Mouse (Mus musculus): Measurements from ENCODE around the gene Ocm. TPM values are rescaled to one million over a fixed set of nuclear protein-coding genes. Genes with fewer than 3 reads are reported as not detected.

Ocm gene
- polyA plus RNA-seq, 1 experiment from 2014 or later, result not detected

- Histone ChIP-seq H3K36me3 (peaks cover 99% of the 10 kb centered on the region), H3K27ac (no peak overlapping the region), H3K4me3 (no peak overlapping the region), H3K4me1 (no peaks in the 10 kb centered on the region), H3K9me3 (replicated peaks) (no peaks in the 10 kb centered on the region), H3K27me3 (ENCODE audit: low read depth, poor library complexity, severe bottlenecking) (no peaks in the 10 kb centered on the region)
- DNase-seq (ENCODE audit: low spot score), result no peak
- WGBS, result 92% methylated on average over 8 of the region's 8 CpGs
Observed at GRCm38 (mm10) chr5:143993260-143993659, 33.2 kb downstream of the Ocm start.

- Histone ChIP-seq H3K27me3 (ENCODE audit: low read depth, poor library complexity, severe bottlenecking) (no peaks in the 10 kb centered on the region), H3K27ac (no peak overlapping the region), H3K4me3 (no peak overlapping the region), H3K4me1 (no peaks in the 10 kb centered on the region), H3K36me3 (peaks cover 99% of the 10 kb centered on the region), H3K9me3 (replicated peaks) (no peaks in the 10 kb centered on the region)
- 90% methylated on average over 10 of the region's 10 CpGs for WGBS
- DNase-seq (ENCODE audit: low spot score), result no peak
Observed at GRCm38 (mm10) chr5:143992661-143993060, 33.8 kb downstream of the Ocm start.

- no peak for DNase-seq (ENCODE audit: low spot score)
- Histone ChIP-seq H3K9me3 (replicated peaks) (no peaks in the 10 kb centered on the region), H3K27me3 (ENCODE audit: low read depth, poor library complexity, severe bottlenecking) (no peaks in the 10 kb centered on the region), H3K4me3 (no peak overlapping the region), H3K27ac (no peak overlapping the region), H3K4me1 (no peaks in the 10 kb centered on the region), H3K36me3 (peaks cover 99% of the 10 kb centered on the region)
- 95% methylated on average over 11 of the region's 11 CpGs for WGBS
Observed at GRCm38 (mm10) chr5:143990086-143990485, 36.4 kb downstream of the Ocm start.

GRCm38 (mm10) chr5:143989046-143989445, 37.4 kb downstream of the Ocm start:
- Histone ChIP-seq H3K9me3 (replicated peaks) (no peaks in the 10 kb centered on the region), H3K4me3 (no peak overlapping the region), H3K36me3 (peaks cover 100% of the 10 kb centered on the region), H3K4me1 (no peaks in the 10 kb centered on the region), H3K27me3 (ENCODE audit: low read depth, poor library complexity, severe bottlenecking) (no peaks in the 10 kb centered on the region), H3K27ac (no peak overlapping the region)
- WGBS, result 98% methylated on average over 4 of the region's 4 CpGs
- no peak for DNase-seq (ENCODE audit: low spot score)

- DNase-seq (ENCODE audit: low spot score), result no peak
- H3K36me3 ChIP-seq, result peaks cover 94% of the 10 kb centered on the region
- WGBS, result 96% methylated on average over 3 of the region's 3 CpGs
Observed at GRCm38 (mm10) chr5:143987596-143987995, 38.9 kb downstream of the Ocm start.

GRCm38 (mm10) chr5:143985381-143985780, 41.1 kb downstream of the Ocm start:
- peaks cover 72% of the 10 kb centered on the region for H3K36me3 ChIP-seq
- no peaks in the 10 kb centered on the region for H3K27me3 ChIP-seq (ENCODE audit: low read depth, poor library complexity, severe bottlenecking)
- no peak overlapping the region for H3K27ac ChIP-seq
- 93% methylated on average over 7 of the region's 7 CpGs for WGBS
- no peaks in the 10 kb centered on the region for H3K9me3 ChIP-seq (replicated peaks)
- peaks cover 8% of the 10 kb centered on the region for H3K4me1 ChIP-seq
- DNase-seq (ENCODE audit: low spot score), result no peak
- no peak overlapping the region for H3K4me3 ChIP-seq

More at GRCm38 (mm10) chr5:143987596-143987995, 38.9 kb downstream of the Ocm start:
- no peaks in the 10 kb centered on the region for H3K4me1 ChIP-seq
- no peak overlapping the region for H3K4me3 ChIP-seq
- no peaks in the 10 kb centered on the region for H3K27me3 ChIP-seq (ENCODE audit: low read depth, poor library complexity, severe bottlenecking)
- no peaks in the 10 kb centered on the region for H3K9me3 ChIP-seq (replicated peaks)
- H3K27ac ChIP-seq, result no peak overlapping the region

- peaks cover 10% of the 10 kb centered on the region for H3K4me1 ChIP-seq
- WGBS, result 75% methylated on average over 2 of the region's 2 CpGs
Observed at GRCm38 (mm10) chr5:143982361-143982760, 44.1 kb downstream of the Ocm start.

GRCm38 (mm10) chr5:143980858-143981257, 45.6 kb downstream of the Ocm start:
- WGBS, result 33% methylated on average over 9 of the region's 9 CpGs

More at GRCm38 (mm10) chr5:143982361-143982760, 44.1 kb downstream of the Ocm start:
- H3K36me3 ChIP-seq, result peaks cover 41% of the 10 kb centered on the region
- H3K9me3 ChIP-seq (replicated peaks), result no peaks in the 10 kb centered on the region
- H3K4me3 ChIP-seq, result no peak overlapping the region
- no peak overlapping the region for H3K27ac ChIP-seq
- DNase-seq (ENCODE audit: low spot score), result no peak
- no peaks in the 10 kb centered on the region for H3K27me3 ChIP-seq (ENCODE audit: low read depth, poor library complexity, severe bottlenecking)

GRCm38 (mm10) chr5:143976726-143977431, 49.6 kb downstream of the Ocm start:
- Histone ChIP-seq H3K27me3 (ENCODE audit: low read depth, poor library complexity, severe bottlenecking) (no peaks in the 10 kb centered on the region), H3K9me3 (replicated peaks) (no peaks in the 10 kb centered on the region)
- WGBS, result 74% methylated on average over 16 of the region's 16 CpGs

More at GRCm38 (mm10) chr5:143980858-143981257, 45.6 kb downstream of the Ocm start:
- Histone ChIP-seq H3K4me1 (peaks cover 10% of the 10 kb centered on the region), H3K9me3 (replicated peaks) (no peaks in the 10 kb centered on the region), H3K27ac (peak overlapping the region; percentile 42; the same call in 1 of the 2 replicates), H3K36me3 (peaks cover 26% of the 10 kb centered on the region), H3K4me3 (no peak overlapping the region), H3K27me3 (ENCODE audit: low read depth, poor library complexity, severe bottlenecking) (no peaks in the 10 kb centered on the region)
- peak; percentile 32 for DNase-seq (ENCODE audit: low spot score)

GRCm38 (mm10) chr5:143976232-143976631, 50.2 kb downstream of the Ocm start:
- H3K4me1 ChIP-seq, result peaks cover 10% of the 10 kb centered on the region
- no peaks in the 10 kb centered on the region for H3K27me3 ChIP-seq (ENCODE audit: low read depth, poor library complexity, severe bottlenecking)
- H3K36me3 ChIP-seq, result no peaks in the 10 kb centered on the region
- no peak overlapping the region for H3K27ac ChIP-seq
- H3K4me3 ChIP-seq, result no peak overlapping the region
- WGBS, result 89% methylated on average over 11 of the region's 11 CpGs
- H3K9me3 ChIP-seq (replicated peaks), result no peaks in the 10 kb centered on the region
- DNase-seq (ENCODE audit: low spot score), result no peak

More at GRCm38 (mm10) chr5:143976726-143977431, 49.6 kb downstream of the Ocm start:
- Histone ChIP-seq H3K36me3 (no peaks in the 10 kb centered on the region), H3K4me3 (no peak overlapping the region), H3K4me1 (peaks cover 10% of the 10 kb centered on the region), H3K27ac (no peak overlapping the region)
- no peak for DNase-seq (ENCODE audit: low spot score)

GRCm38 (mm10) chr5:143975631-143975933, 50.9 kb downstream of the Ocm start:
- no peak for DNase-seq (ENCODE audit: low spot score)
- Histone ChIP-seq H3K36me3 (no peaks in the 10 kb centered on the region), H3K4me3 (no peak overlapping the region), H3K27ac (no peak overlapping the region), H3K4me1 (peaks cover 4% of the 10 kb centered on the region), H3K27me3 (ENCODE audit: low read depth, poor library complexity, severe bottlenecking) (no peaks in the 10 kb centered on the region), H3K9me3 (replicated peaks) (no peaks in the 10 kb centered on the region)
- 78% methylated on average over 2 of the region's 2 CpGs for WGBS

- Histone ChIP-seq H3K36me3 (no peaks in the 10 kb centered on the region), H3K4me3 (no peak overlapping the region), H3K27me3 (ENCODE audit: low read depth, poor library complexity, severe bottlenecking) (no peaks in the 10 kb centered on the region), H3K27ac (no peak overlapping the region), H3K9me3 (replicated peaks) (no peaks in the 10 kb centered on the region), H3K4me1 (no peaks in the 10 kb centered on the region)
- peak; percentile 91 for DNase-seq (ENCODE audit: low spot score)
- 53% methylated on average over 4 of the region's 4 CpGs for WGBS
Observed at GRCm38 (mm10) chr5:143974931-143975630, 51.4 kb downstream of the Ocm start.

- Histone ChIP-seq H3K27me3 (ENCODE audit: low read depth, poor library complexity, severe bottlenecking) (no peaks in the 10 kb centered on the region), H3K4me3 (no peak overlapping the region), H3K27ac (no peak overlapping the region), H3K9me3 (replicated peaks) (no peaks in the 10 kb centered on the region), H3K4me1 (no peaks in the 10 kb centered on the region), H3K36me3 (no peaks in the 10 kb centered on the region)
- no peak for DNase-seq (ENCODE audit: low spot score)
- 74% methylated on average over 3 of the region's 3 CpGs for WGBS
Observed at GRCm38 (mm10) chr5:143972628-143973027, 53.8 kb downstream of the Ocm start.
